Mouse (Mus musculus) erythroblast, embryonic 14.5 days (primary cell): ENCODE results near the gene Prkcb.

Experiments used
- GATA1 ChIP-seq: IDR thresholded peaks from 2 replicates; pipeline ENCODE4 v1.6.1; 2012; ENCODE audit warnings: low read length, inconsistent platforms, mixed read lengths
- TAL1 ChIP-seq: IDR thresholded peaks from 3 replicates; pipeline ENCODE4 v1.6.1; 2012; ENCODE audit warnings: low read length, inconsistent platforms, mixed read lengths

DNA sequence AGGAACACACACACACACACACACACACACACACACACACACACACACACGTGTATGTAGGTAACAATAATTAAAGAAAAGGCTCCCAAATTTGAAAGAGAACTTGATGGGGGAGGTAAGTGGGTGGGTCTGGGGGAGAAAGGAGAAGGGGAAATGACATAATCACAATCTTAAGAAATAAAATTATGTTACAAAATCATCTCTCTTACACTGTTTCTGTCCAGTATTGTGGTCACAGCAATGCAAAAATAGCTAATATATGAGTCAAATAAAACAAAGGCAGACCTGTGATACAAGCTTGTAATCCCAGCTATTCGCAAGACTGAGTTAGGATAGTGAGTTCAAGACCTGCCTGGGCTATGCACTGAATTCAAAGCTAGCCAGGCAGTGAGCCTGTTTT lies 94.7 kb downstream of the Prkcb start:
- no peak for TF ChIP-seq GATA1
- TF ChIP-seq TAL1: no peak
